Mouse (Mus musculus) embryo, embryonic 9.5 days (tissue): ENCODE results near the gene Nek11.

Source experiments
- DNase-seq: peaks from one replicate; pipeline ENCODE4 v3.0.0-alpha.2; 2017; ENCODE audit errors: extremely low spot score

The Nek11 gene

DNA sequence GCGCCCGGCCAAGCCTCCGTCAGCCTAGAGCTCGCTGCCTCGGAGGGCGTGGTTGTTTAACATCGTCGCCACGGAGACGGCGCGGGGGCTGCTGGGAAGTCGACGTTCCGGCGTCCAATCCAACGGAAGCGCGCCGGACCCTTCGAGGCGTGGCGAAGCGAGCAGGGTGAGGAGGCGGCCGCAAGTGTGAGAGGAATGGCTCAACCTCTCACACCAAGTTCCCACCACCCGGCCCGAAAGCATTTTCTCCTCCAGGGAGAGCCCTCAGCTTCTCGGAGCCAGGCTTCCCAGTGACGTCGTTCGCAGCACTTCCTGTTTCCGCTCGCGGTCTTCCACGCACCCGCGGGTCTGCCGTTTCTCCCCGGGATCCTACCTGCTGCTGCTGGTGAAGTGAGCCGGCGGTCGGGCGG, at the start of gene Nek11, which contains the start of gene Aste1:
Gene Nek11, minus strand, starts transcription at position 307 of the 410 bp plus-strand sequence.
Gene Aste1, plus strand, starts transcription at position 175 of the 410 bp plus-strand sequence.
- peak; percentile 90 for DNase-seq

DNA sequence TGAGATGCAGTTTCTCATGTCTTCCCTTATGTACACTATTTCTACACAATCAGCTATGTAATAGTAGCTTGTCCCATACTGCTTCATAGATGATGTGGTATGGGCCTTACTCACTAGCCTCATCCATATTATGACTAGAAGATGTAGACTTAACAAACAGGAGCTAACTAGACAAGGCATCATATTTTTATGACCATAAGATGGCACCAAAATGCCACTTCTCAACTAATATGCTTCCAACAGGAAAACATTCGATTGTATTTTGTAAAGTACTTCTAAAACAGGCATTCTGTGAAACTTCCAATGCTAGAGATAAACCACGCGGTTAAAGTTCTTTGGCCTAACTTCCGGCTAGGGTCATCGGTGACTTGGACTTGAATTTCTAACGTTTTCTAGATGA, 13.2 kb upstream of the Nek11 start:
- no peak for DNase-seq

DNA sequence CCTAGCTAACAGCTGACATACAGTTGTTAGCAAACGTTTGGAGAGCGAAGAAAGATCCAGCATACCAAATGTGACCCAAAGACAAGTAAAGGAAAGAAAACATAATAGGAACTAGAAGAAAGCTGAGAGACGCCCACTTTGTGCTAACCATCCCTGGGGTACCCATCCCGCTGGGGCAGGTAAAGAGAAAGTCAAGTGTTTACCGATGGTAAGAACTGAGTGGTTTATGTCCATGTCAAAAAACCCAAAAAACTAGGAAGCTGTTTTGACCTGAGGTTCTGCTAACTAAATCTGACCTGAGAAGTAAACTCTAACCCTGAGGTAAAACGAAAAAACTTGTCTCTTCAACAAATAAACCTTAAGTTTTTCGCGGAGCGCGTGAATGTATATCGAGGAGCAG, 604 bp downstream of the Nek11 start:
- DNase-seq = no peak

DNA sequence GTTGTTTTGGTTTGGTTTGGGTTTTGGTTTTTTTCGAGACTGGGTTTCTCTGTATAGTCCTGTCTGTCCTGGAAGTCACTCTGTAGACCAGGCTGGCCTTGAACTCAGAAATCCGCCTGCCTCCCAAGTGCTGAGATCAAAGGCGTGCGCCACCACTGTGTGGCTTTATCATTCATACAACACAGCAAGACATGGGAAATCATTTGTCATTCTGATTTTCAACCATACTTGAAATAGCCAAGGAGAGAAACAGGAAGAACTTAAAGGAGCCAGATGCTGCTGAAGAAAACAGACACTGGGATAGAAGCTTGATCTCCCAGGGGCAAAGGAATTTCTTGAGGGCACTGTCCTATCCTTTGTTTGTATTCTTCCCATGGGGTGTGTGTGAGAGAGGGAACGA, 4.7 kb downstream of the Nek11 start:
- DNase-seq = no peak

DNA sequence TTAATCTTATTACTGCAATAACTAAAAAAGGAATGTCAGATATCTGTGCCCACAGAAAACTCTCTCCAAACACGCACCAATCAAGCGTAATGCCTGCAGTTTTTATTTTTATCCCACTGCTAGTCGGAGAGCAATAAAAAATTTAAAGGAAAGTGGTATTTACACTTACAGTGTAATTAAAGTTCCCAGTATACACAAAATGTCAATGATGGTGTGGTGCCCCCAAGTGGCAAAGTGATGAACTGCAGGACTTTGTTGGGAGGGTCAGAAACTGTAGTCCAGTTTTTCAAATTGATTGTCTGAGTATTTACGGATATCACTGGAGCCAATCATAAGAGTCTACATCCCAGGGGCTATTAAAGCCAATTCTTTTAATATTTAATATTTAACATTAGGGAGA, 6.0 kb downstream of the Nek11 start:
- peak; percentile 65 for DNase-seq

DNA sequence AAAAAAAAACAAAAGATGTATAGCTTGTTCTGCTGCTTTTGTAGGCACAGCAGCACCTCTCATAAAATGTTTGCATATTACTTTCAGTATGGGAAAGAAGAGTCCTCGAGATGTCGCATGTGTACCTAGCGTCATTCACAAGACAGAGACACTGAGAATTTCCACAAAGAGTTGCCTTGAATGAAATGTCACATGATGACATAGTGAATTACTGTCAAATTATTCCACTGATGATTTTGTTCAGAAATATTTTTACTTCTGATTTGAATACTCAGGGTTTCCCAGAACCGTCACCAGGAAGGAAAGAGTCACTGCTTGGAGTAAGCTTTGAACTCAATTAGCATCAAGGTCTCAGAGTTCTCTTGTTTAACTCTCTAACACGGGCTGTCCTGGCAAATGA, 7.9 kb downstream of the Nek11 start:
- no peak for DNase-seq

DNA sequence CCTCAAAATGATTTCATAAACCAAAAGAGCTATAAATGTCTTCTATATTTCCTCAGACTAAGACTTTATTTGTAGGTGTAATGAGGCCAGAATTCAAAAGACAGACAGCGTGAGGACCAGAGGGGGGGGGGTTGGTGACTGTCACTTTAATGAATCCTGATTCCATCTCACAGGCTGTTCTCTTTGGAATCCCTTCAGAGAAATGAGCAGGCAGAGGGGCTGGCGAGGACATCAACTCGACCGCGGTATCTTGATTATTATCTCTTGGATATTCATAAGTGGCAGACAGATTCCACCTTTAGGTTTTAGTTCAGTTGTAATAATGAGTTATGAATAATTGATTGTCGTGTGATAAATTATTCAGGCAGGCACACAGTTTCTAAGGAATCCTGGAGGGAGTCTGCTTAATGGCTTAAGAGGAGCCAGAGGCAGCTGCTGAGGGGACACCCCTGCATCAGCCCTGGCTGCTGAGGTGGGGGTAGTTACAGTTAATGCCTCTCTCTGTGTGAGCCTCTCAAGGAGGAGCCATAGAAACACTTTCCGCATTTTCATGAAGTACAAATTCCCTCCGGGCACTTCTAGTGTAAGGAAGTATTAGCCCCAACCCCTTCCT, 15.7 kb downstream of the Nek11 start:
- no peak for DNase-seq

DNA sequence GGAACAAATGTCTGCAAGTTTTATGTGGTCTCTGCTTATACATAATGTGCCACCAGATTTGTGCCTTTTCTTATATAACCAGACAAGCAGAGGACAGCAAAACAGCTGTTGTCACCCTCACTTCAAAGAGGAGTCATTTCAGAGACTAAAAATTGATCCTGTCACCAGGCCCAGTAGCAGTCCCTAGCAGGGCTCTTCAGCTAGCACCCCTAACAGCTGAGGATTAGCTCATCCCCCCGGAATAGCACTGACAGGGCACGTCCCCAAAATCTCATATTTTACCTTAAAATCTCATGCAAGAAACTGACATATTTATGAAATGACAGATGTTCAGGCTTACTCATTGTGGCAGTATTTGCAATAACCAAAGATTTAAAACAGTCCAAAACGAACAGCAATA, 17.7 kb downstream of the Nek11 start:
- DNase-seq = no peak

DNA sequence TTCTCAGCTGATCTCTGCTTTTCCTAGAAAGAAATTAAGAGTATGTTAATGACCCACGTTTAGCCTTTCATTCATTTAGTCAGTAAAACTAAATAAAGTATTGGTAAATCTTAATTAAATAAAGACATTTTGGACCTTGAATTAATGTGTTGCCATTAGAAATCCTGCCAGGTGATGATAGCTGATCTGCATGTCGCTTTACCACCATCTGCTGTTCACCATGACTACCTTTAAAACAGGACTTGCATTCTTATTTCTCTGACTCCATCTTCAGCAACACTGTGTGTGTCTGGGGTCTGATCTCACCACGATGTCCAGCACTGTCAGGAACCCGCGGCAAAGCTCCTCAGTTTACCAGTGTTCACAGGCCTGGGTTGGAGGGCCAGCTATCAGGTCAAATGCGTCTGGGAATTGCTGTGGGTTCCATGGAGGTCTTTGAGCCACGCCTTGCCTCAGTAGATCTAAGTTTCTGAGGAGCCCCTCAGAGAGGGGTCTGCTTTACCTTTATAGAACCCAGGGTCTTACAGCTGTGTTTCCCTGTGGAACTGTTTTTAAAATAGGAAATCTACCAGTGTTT, 18.3 kb downstream of the Nek11 start:
- DNase-seq = no peak

DNA sequence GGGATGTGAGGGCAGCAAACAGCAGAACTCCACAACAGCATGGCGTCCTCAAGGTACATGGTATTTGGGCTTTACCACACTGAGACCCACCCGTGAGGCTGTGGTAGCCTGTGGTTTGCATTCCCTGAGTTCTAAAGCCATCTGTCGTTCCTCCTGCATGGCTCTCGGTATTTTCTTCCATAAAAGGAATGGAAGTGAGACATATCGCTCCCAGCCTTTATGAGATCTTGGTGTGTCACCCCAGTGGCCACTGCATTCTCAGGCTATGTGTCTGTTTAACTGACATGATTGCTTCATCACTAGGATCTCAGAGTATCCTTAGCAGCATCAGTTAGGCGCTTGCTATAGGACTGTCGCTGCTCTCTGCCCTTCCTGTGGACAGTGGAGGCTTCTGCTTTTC, 18.9 kb downstream of the Nek11 start:
- no peak for DNase-seq

DNA sequence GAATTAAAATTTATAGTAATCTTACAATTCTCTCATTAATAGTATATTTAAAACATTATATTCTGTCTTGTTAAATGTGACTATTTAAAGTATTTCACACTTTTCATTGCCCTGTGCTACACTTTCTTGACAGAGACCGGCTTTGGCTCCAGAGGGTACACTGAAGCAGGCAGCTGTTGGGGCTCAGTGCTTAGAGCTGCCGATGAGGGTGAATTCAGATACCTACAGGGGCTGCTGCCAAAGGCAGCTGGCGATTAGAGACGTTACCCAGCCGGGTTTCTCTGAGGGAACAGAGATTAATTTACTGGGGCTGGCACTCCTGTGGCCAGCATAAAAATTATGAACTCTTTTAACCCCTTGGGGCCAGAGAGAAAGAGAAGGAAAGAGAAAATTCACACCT, 21.0 kb downstream of the Nek11 start:
- no peak for DNase-seq

DNA sequence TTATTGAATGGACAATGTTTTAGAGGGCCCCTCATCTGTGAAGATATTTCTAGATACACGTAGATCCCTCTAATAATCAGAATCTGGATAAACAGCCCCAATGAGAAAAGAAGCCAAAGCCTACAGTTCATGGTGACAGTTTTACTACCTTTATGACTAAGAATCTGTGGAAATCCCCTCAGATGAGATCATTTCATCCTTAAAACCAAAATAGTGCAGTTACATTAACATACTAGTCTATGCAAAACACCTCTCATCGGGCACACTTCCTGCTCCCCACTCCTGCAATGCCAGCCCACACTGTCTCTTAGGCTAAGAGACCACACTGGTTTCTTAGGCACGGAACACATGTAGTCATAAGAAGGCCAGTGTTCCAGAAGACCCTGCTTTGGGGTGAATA, 26.7 kb downstream of the Nek11 start:
- no peak for DNase-seq

DNA sequence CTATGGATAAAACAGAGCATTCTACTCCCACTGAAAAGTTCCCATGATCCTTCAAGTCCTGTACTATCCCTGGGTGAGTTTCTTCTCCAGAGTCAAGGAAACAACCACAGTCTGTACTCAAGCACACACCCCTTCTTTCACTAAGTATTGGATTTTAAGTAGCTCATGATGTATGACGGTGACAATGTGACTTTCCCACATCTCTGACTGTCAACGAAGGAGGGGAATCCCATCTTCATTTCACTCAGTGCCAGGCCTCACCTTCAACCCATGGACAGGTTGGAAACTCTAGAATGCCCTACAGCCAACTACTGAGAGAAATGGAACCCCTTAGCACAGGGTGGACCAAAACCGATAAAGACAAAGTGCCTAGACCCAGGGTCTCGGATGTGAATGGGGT, 29.1 kb downstream of the Nek11 start:
- no peak for DNase-seq

DNA sequence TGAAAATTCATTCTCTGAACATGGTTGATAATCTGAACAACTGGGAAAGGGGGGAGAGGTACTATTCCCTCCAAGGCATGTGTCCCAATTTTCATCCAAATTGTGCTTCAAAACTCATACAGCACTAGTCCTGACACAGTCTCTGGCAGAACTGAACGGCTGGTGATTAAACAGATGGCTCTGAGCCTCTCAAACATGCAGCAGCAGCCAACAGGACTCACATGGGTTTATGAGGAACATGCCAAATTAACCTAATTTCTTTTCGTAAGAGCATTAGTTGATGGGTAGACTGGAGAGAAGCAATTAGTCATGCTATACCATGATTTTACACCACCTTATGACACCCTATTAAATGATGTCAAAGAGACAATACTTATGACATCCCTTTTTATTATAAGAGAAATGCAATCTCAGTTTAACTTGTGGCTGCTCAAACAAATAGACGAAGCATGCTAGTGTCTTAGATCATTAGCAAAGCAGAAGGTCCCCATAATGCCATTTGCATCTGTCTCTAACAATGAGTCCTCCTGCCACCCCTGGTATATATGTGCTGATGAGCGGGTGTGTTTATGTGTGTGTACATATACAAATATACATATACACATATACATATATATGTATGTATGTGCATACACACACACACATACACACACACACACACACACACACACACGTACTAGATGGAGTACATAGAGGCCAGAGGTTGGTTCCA, 31.6 kb downstream of the Nek11 start:
- DNase-seq = no peak

DNA sequence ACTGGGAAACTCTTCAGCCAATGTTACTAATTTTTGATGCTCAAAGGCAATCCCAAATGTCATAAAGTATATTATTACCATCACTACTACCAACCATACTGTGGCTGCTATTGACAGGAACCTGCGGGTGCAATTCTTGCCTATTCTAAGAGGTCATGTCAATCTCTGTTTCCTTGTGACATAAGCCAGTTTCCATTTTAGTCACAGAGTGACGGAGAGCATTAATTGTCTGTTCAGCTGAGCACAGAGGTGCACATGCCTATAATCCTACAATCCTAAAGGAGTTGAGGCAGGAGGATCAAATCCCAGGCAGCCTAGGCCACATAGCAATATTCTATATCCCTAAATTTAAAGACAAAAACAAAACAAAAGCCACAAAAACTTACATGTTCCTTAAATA, 33.1 kb downstream of the Nek11 start:
- DNase-seq = no peak

DNA sequence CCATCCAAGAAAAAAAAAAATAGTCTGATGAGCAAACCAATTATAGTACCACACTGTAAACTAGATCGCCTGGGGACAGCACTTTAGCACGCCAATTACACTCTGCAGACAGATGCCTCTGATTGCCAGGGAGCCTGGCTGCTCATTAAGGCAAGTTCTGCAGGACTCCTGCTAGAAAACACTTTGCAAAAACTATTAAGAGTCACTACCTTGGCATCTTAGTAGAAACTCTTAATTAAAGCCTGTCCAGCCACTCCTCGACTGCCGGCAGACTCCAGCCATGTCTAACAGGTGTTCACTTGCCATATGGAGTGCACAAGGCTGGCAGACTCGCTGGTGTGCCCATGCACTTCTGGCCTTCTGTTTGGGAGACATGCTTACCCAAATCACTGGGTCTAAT, 46.3 kb downstream of the Nek11 start:
- DNase-seq = no peak

DNA sequence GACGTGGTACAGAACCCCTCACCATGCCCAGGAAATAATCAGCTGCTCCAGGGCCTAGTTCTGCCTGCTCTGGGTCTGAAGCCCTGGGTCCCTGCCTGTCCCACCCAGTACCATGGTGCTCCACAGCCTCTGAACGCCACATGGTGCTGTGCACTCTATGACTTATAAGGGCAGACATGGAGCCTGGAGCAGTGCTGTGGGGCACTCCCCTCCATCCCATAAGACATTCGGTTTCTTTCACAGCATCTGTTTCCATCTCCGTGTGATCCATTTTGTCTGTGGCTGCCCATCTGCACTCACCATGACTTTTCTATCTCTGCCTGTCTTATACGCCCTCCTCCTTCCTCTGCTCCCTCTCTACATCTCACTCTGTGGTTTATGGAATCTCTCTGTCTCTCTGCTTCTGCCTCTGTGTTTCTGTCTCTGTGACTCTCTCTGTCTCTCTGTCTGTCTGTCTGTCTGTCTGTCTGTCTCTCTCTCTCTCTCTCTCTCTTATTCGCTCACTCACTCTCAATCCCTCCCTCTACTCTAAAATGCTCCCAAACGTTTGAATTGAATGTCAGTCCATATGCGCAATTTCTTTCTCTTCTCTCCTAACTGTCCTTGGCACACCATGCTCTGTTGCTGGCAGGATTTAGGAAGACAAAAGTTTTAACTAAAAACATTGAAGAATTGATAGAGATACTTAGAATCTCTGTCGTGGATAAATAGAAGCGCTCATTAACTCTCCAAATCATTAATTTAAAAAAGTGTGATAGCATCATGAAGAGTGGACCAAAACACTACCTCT, 46.9 kb downstream of the Nek11 start:
- DNase-seq = no peak

DNA sequence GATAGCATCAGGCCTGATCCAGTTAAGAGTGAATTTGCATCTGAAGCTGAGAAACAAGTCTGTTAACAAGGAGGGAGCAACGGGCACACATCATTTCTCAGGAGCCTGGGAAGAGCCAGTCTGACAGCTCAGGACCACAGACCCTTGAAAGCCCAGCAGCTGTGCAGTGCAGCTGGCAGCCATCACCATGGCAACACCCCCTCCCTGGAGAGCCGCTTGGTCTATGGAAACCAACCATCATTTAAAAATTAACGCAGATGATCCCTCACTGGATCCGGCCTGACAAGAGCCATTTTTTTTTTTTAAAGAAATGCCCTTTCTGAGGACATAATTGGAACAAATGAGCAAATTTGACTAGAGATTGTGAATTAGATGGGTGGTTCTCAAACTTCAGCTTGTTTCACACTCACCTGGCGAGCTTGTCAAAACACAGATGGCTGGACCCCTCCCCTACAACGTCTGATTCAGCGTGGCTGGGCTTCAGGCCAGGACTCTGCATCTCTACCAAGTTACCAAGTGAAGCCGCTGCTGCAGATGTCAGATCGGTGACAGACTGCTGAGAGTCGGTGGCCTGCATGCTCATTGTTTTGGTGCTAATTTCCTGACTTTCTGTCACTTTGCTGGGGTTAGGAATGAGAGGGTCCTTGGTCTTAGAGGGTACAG, 52.2 kb downstream of the Nek11 start:
- no peak for DNase-seq

DNA sequence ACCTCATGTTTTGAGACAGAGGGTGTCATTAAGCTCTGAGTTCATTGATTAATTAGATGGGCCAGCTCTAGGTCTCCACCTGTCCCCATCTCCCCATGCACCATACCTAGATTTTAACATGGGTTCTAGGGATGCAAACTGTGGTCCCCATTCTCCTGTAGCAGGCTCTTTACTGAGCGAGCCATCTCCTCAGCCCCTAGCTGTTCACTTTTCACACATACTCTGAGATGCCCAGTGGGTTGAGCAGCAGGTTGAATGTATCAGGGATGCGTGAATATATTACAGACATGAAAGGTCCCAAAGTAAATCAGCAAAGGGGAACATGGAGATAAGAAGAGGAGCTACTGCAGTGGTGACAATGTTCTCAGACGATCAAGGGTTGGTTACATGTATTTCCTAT, 52.8 kb downstream of the Nek11 start:
- DNase-seq = no peak

DNA sequence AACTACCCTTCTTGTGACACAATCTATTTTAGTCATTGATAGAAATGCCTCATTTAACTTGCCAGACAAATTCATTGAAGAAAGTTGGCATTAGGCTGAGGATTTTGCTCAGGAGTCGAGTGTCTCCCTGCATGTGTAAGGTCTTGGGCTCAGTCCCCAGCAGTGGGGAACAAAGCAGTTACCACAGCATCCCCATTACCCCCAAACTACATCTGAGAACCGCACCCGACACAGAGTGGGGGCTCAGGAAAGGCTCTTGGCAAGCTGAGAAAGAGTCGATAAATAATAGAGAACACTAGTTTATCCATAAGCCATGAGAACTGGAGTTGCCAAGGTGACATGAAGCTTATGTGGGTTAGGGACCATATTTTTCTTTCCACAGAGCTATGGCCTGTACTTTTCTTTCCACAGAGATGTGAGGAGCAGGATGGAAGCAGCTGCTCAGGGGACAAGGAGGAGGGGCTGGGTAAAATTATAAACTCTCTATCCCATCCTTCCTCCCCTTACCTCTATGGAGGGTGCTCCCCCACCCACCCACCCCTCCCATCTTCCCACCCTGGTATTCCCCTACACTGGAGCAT, 62.8 kb downstream of the Nek11 start:
- no peak for DNase-seq

DNA sequence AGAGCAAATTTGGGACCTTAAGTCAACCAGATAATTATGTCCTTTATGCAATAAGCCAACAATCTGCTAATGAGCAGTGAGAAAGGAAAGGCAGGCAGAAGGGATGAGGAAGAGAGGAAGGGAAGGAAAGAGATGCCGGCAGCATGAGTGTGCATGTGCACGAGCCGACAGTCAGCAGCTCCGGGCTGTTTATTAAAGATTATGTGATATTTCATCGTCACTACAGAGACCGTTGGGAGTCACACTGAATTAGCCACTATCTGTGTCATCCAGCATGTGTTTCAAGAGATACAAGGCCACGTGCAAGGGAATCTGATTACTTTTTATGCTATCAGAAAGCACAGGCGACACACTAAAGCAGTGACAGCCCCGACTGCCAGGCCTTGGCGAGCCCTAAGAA, 73.5 kb downstream of the Nek11 start:
- DNase-seq = no peak

DNA sequence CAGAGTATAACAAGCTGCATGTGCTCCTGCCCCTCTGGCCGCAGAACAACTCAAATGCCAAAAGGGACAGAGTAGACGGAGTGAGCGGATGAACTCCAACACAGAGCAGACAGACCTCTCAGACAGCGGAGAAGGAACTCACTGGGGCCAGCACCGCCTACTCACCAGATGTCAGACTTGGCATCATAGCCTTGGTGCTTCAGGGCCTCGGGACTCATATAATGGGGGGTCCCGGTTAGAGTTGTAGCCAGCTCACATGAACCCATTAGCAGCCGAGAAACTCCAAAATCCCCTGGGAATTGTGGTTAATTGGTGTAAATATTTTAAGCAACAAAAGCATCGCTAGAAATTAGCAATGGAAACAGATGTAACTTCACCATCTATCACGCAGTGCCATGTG, 82.1 kb downstream of the Nek11 start:
- DNase-seq = no peak
